ENCODE assay signal across 12 mouse cellular contexts in the genomic region with DNA sequence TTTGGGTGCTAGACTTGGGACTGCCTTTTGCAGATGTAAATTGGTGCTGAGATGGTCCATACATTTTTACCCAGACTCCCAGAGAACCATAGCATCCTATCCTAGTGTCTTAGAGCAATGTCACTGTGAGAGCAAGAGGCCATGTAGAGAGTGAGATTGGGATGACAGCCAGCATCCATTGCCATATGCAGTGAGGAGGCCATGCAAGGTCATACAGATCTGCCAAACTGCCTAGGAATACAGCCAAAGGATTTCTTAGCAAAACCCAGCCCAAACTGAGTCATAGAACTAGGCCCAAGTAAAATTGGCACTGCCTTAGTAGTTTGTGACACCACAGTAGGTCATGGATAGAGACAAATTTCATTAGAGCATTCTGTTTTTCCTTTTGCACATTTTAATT.
DNase-seq lines count a peak whose midpoint lies in the region; ATAC-seq and TF ChIP-seq lines count a peak whose summit lies in the region.
"Had no signal": no experiment of that assay in that cellular context is flagged by ENCODE, and none has a peak within 500 bp of the region (broad histone marks: within the 10 kb centered on the region; RNA-seq: fewer than 3 reads in every experiment).

No protein-coding gene starts in this region.

- no peaks in the 10 kb centered on the region for H3K27me3 ChIP-seq in midbrain, postnatal 0 days (ENCODE audit: insufficient read depth, low read length)
- H3K27me3 ChIP-seq in midbrain, embryonic 14.5 days (ENCODE audit: control insufficient read depth, insufficient read depth, low read length), result no peaks in the 10 kb centered on the region
- no peaks in the 10 kb centered on the region for H3K27me3 ChIP-seq in kidney, embryonic 16.5 days (ENCODE audit: insufficient read depth, low read length)
- H3K27me3 ChIP-seq: heart, embryonic 15.5 days; limb, embryonic 15.5 days; midbrain, embryonic 13.5 days had no signal

- intact Hi-C loops in heart, postnatal 10 days (cut with DNase I), result no loop called here

- peak; percentile 26 for DNase-seq in midbrain, postnatal 0 days (ENCODE audit: low spot score)
- no peak for DNase-seq in midbrain, embryonic 14.5 days
- peak; percentile 24 for DNase-seq in brain, embryonic 14.5 days (ENCODE audit: low read depth)
- DNase-seq in heart, postnatal 10 days, result peak; percentile 79 to 81
- DNase-seq: kidney, adult 18-20 months had no signal

- TF ChIP-seq CTCF in midbrain, postnatal 0 days (IDR thresholded peaks at IDR 0.05), result no peak
- no peak for TF ChIP-seq CTCF in brain, embryonic 14.5 days (IDR thresholded peaks at IDR 0.05; ENCODE audit: borderline replicate concordance, extremely low read depth, insufficient read depth, insufficient read length)

- TF ChIP-seq POLR2A in brain, embryonic 14.5 days (IDR thresholded peaks at IDR 0.05; ENCODE audit: borderline replicate concordance, extremely low read depth, insufficient read depth, insufficient read length, poor library complexity, severe bottlenecking), result no peak

- ATAC-seq in midbrain, postnatal 0 days (ENCODE audit: low FRiP score), result no peak
- ATAC-seq in midbrain, embryonic 14.5 days (ENCODE audit: low FRiP score, low TSS enrichment), result no peak
- no peak for ATAC-seq in megakaryocyte-erythroid progenitor cell, adult 5-6 weeks (replicated peaks; ENCODE audit: low FRiP score, low TSS enrichment, poor library complexity, severe bottlenecking)
- no peak for ATAC-seq in kidney, embryonic 16.5 days (ENCODE audit: low FRiP score, low TSS enrichment)
- no peak for ATAC-seq in megakaryocyte, adult 5-6 weeks (ENCODE audit: poor library complexity, severe bottlenecking)
- ATAC-seq: midbrain, embryonic 13.5 days had no signal

- no peaks in the 10 kb centered on the region for H3K4me1 ChIP-seq in midbrain, postnatal 0 days (ENCODE audit: insufficient read depth, low read length)
- H3K4me1 ChIP-seq in midbrain, embryonic 14.5 days (ENCODE audit: control insufficient read depth, insufficient read depth, low read length), result no peaks in the 10 kb centered on the region
- no peaks in the 10 kb centered on the region for H3K4me1 ChIP-seq in kidney, embryonic 16.5 days (ENCODE audit: insufficient read depth, low read length)
- H3K4me1 ChIP-seq: heart, embryonic 15.5 days; limb, embryonic 15.5 days; midbrain, embryonic 13.5 days had no signal

- no peak overlapping the region for H3K4me3 ChIP-seq in midbrain, postnatal 0 days (ENCODE audit: low read depth, low read length)
- no peak overlapping the region for H3K4me3 ChIP-seq in midbrain, embryonic 14.5 days (replicated peaks; ENCODE audit: low read depth, low read length)
- H3K4me3 ChIP-seq in kidney, embryonic 16.5 days (ENCODE audit: low read length), result no peak overlapping the region
- H3K4me3 ChIP-seq: heart, embryonic 15.5 days; limb, embryonic 15.5 days; midbrain, embryonic 13.5 days had no signal

- no peak overlapping the region for H3K4me2 ChIP-seq in midbrain, postnatal 0 days (ENCODE audit: low read depth, low read length, poor library complexity, severe bottlenecking)
- H3K4me2 ChIP-seq in midbrain, embryonic 14.5 days (ENCODE audit: low read length), result no peak overlapping the region
- H3K4me2 ChIP-seq in kidney, embryonic 16.5 days (replicated peaks; ENCODE audit: low read depth, low read length), result no peak overlapping the region
- H3K4me2 ChIP-seq: heart, embryonic 15.5 days; limb, embryonic 15.5 days; midbrain, embryonic 13.5 days had no signal

- no peaks in the 10 kb centered on the region for H3K36me3 ChIP-seq in midbrain, postnatal 0 days (ENCODE audit: insufficient read depth, low read length)
- H3K36me3 ChIP-seq in midbrain, embryonic 14.5 days (ENCODE audit: control insufficient read depth, insufficient read depth, low read length), result no peaks in the 10 kb centered on the region
- H3K36me3 ChIP-seq in kidney, embryonic 16.5 days (ENCODE audit: insufficient read depth, low read length), result no peaks in the 10 kb centered on the region
- H3K36me3 ChIP-seq: G1E; heart, embryonic 15.5 days; limb, embryonic 15.5 days; midbrain, embryonic 13.5 days had no signal

- no peak overlapping the region for H3K9ac ChIP-seq in midbrain, postnatal 0 days (replicated peaks; ENCODE audit: low read length, poor library complexity, severe bottlenecking)
- no peak overlapping the region for H3K9ac ChIP-seq in midbrain, embryonic 14.5 days (replicated peaks; ENCODE audit: low read length)
- H3K9ac ChIP-seq in kidney, embryonic 16.5 days (replicated peaks; ENCODE audit: low read length), result no peak overlapping the region
- H3K9ac ChIP-seq: heart, embryonic 15.5 days; limb, embryonic 15.5 days; midbrain, embryonic 13.5 days had no signal

- H3K9me3 ChIP-seq in midbrain, postnatal 0 days (ENCODE audit: low read length), result no peaks in the 10 kb centered on the region
- H3K9me3 ChIP-seq in midbrain, embryonic 14.5 days (ENCODE audit: control insufficient read depth, low read length), result no peaks in the 10 kb centered on the region
- H3K9me3 ChIP-seq in kidney, embryonic 16.5 days (ENCODE audit: low read length), result no peaks in the 10 kb centered on the region
- H3K9me3 ChIP-seq: G1E; heart, embryonic 15.5 days; limb, embryonic 15.5 days; midbrain, embryonic 13.5 days had no signal

- no peak overlapping the region for H3K27ac ChIP-seq in midbrain, postnatal 0 days (ENCODE audit: low read depth, low read length)
- no peak overlapping the region for H3K27ac ChIP-seq in midbrain, embryonic 14.5 days (replicated peaks; ENCODE audit: low read depth, low read length)
- no peak overlapping the region for H3K27ac ChIP-seq in kidney, embryonic 16.5 days (ENCODE audit: low read length)
- H3K27ac ChIP-seq: heart, embryonic 15.5 days; limb, embryonic 15.5 days; midbrain, embryonic 13.5 days had no signal
